Mouse (Mus musculus) WW6 (cell line): ENCODE measurements around the gene Sult2a5.

ENCODE experiments used
- DNase-seq: peaks from one replicate; pipeline ENCODE4 v3.0.0-alpha.2; 2013; ENCODE audit warnings: low read depth, low spot score

The Sult2a5 gene

GRCm38 (mm10) chr7:13623667-13624066 is at the start of gene Sult2a5:
Sult2a5 (plus strand) TSS chr7:13623967.
- no peak for DNase-seq
